Mouse (Mus musculus) forebrain, embryonic 10.5 days (tissue): ENCODE measurements around the gene Slc36a2. TPM values are rescaled to one million over a fixed set of nuclear protein-coding genes. Genes with fewer than 3 reads are reported as not detected.

Experiments
- DNase-seq: peaks from one replicate; pipeline ENCODE4 v3.0.0-alpha.2; 2017; ENCODE audit warnings: low spot score; ENCODE audit errors: extremely low spot score
- H3K27ac ChIP-seq: fragments of 300-500 bp; sonication (generic); 2 replicates; pipeline ENCODE4 v1.5.1; 2016; ENCODE audit warnings: mild to moderate bottlenecking
- H3K27me3 ChIP-seq: fragments of 300-500 bp; sonication (generic); 2 replicates; pipeline ENCODE4 v1.6.1; 2016; ENCODE audit warnings: mild to moderate bottlenecking; ENCODE audit not compliant: poor library complexity, severe bottlenecking
- H3K36me3 ChIP-seq: fragments of 300-500 bp; sonication (generic); replicated peaks from 2 replicates; pipeline ENCODE4 v1.6.1; 2016; ENCODE audit warnings: mild to moderate bottlenecking, moderate library complexity
- H3K4me1 ChIP-seq: fragments of 300-500 bp; sonication (generic); 2 replicates; pipeline ENCODE4 v1.6.1; 2016
- H3K4me3 ChIP-seq: fragments of 300-500 bp; sonication (generic); 2 replicates; pipeline ENCODE4 v1.5.1; 2016; ENCODE audit warnings: mild to moderate bottlenecking, moderate library complexity
- H3K9me3 ChIP-seq: fragments of 300-500 bp; sonication (generic); 2 replicates; pipeline ENCODE4 v1.6.1; 2016; ENCODE audit warnings: mild to moderate bottlenecking, moderate library complexity
- whole genome bisulfite sequencing: fragments of 180-500 bp; shearing (Covaris S2); methylation state at CpG from one replicate; pipeline ENCODE4 v1.1.7; 2016; 5-methylcytosine and 5-hydroxymethylcytosine counted together
- polyA plus RNA-seq: library from polyadenylated mRNA; unstranded; fragments of >200 nt; fragmentation: Nextera tagmentation; extraction: Ambion mirVana; gene quantifications from 2 replicates; pipeline ENCODE4 v1.2.1, GENCODE M21; 2016

The Slc36a2 gene
- polyA plus RNA-seq, 1 experiment from 2014 or later: 0.46 TPM

- Histone ChIP-seq H3K27me3 (no peaks in the 10 kb centered on the region), H3K27ac (no peak overlapping the region), H3K4me1 (no peaks in the 10 kb centered on the region), H3K9me3 (no peaks in the 10 kb centered on the region), H3K4me3 (no peak overlapping the region), H3K36me3 (no peaks in the 10 kb centered on the region)
- 89% methylated on average over 4 of the region's 4 CpGs for WGBS
- no peak for DNase-seq
Measured at GRCm38 (mm10) chr11:55170501-55170900, 14.4 kb downstream of the Slc36a2 start.

GRCm38 (mm10) chr11:55168914-55169313, 16.0 kb downstream of the Slc36a2 start:
- H3K27ac ChIP-seq: no peak overlapping the region
- no peak for DNase-seq
- no peaks in the 10 kb centered on the region for H3K9me3 ChIP-seq
- WGBS: 91% methylated on average over 6 of the region's 6 CpGs
- H3K27me3 ChIP-seq: no peaks in the 10 kb centered on the region
- no peak overlapping the region for H3K4me3 ChIP-seq
- H3K4me1 ChIP-seq: no peaks in the 10 kb centered on the region
- no peaks in the 10 kb centered on the region for H3K36me3 ChIP-seq

DNA sequence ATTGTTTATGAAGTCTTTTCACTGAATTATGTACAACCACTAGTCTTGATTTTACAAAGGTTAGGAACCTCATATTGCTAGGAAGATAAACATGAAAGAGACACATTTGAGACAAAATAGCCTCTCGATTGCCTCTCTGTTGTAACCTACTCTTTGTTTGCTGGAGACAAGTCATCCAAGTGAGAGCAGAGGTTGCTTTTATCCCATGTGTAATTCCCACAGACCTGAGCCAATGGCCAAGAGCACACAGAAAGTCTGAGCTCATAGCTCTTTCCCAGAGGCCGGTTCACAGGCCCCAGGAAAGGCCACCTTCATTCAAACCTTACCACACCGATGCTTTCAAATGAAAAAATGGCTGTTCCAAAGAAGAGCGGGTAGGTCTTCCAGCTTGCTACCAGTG, 16.4 kb downstream of the Slc36a2 start:
- 90% methylated on average over 4 of the region's 4 CpGs for WGBS
- Histone ChIP-seq H3K36me3 (no peaks in the 10 kb centered on the region), H3K4me1 (no peaks in the 10 kb centered on the region), H3K4me3 (no peak overlapping the region), H3K27ac (no peak overlapping the region), H3K27me3 (no peaks in the 10 kb centered on the region), H3K9me3 (no peaks in the 10 kb centered on the region)
- DNase-seq: no peak

- DNase-seq: no peak
- H3K4me3 ChIP-seq: no peak overlapping the region
- H3K9me3 ChIP-seq: no peaks in the 10 kb centered on the region
- 93% methylated on average over 7 of the region's 7 CpGs for WGBS
- H3K27ac ChIP-seq: no peak overlapping the region
- no peaks in the 10 kb centered on the region for H3K27me3 ChIP-seq
- no peaks in the 10 kb centered on the region for H3K4me1 ChIP-seq
- H3K36me3 ChIP-seq: no peaks in the 10 kb centered on the region
Measured at GRCm38 (mm10) chr11:55165748-55166147, 19.1 kb downstream of the Slc36a2 start.

GRCm38 (mm10) chr11:55164723-55165122, 20.2 kb downstream of the Slc36a2 start:
- Histone ChIP-seq H3K36me3 (no peaks in the 10 kb centered on the region), H3K27me3 (no peaks in the 10 kb centered on the region), H3K4me3 (no peak overlapping the region), H3K9me3 (no peaks in the 10 kb centered on the region), H3K27ac (no peak overlapping the region), H3K4me1 (no peaks in the 10 kb centered on the region)
- DNase-seq: no peak
- WGBS: 51% methylated on average over 3 of the region's 3 CpGs

DNA sequence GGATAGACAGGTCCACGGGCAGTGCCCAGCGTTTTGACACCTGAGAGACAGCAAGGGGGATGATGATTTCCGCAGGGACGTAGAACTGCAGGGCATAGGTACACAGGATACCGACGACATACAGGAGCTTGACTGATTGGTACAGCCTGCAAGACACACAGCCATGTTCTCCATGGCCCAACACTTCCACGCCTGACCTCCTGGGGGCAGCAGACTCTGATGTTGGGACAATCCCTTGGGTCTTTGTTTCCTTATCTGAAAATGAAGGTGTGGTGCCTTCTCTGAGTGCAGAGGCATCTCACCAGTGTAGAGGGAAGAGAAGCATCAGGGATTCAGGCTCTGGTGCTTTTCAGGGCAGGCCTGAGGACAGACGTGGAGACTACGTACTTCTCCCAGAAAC, 22.2 kb downstream of the Slc36a2 start:
- no peak overlapping the region for H3K27ac ChIP-seq
- no peaks in the 10 kb centered on the region for H3K4me1 ChIP-seq
- DNase-seq: no peak
- no peaks in the 10 kb centered on the region for H3K9me3 ChIP-seq
- no peak overlapping the region for H3K4me3 ChIP-seq
- no peaks in the 10 kb centered on the region for H3K36me3 ChIP-seq
- no peaks in the 10 kb centered on the region for H3K27me3 ChIP-seq
- WGBS: 50% methylated on average over 9 of the region's 9 CpGs

GRCm38 (mm10) chr11:55158785-55159359, 26.0 kb downstream of the Slc36a2 start:
- no peaks in the 10 kb centered on the region for H3K4me1 ChIP-seq
- 50% methylated on average over 13 of the region's 13 CpGs for WGBS

DNA sequence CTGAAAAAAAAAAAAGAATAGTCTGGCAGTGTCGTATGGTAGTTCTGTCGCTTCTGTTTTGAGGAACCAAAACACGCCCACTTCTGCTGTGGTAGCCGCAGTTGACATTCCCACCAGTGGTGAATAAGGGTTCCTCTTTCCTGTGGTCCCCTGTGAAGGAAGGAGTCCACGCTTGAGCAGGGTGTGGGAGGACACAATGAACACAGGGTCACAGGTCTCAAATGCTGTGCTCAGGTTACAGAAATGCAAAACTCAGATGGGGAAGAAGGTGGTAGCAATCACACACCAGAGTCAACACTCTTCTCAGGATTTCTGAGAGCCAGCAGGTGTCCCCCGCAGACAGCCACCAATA, 29.8 kb downstream of the Slc36a2 start:
- 86% methylated on average over 6 of the region's 6 CpGs for WGBS

More at GRCm38 (mm10) chr11:55158785-55159359, 26.0 kb downstream of the Slc36a2 start:
- Histone ChIP-seq H3K9me3 (no peaks in the 10 kb centered on the region), H3K36me3 (no peaks in the 10 kb centered on the region), H3K27ac (no peak overlapping the region), H3K27me3 (no peaks in the 10 kb centered on the region), H3K4me3 (no peak overlapping the region)
- peak; percentile 61 for DNase-seq

DNA sequence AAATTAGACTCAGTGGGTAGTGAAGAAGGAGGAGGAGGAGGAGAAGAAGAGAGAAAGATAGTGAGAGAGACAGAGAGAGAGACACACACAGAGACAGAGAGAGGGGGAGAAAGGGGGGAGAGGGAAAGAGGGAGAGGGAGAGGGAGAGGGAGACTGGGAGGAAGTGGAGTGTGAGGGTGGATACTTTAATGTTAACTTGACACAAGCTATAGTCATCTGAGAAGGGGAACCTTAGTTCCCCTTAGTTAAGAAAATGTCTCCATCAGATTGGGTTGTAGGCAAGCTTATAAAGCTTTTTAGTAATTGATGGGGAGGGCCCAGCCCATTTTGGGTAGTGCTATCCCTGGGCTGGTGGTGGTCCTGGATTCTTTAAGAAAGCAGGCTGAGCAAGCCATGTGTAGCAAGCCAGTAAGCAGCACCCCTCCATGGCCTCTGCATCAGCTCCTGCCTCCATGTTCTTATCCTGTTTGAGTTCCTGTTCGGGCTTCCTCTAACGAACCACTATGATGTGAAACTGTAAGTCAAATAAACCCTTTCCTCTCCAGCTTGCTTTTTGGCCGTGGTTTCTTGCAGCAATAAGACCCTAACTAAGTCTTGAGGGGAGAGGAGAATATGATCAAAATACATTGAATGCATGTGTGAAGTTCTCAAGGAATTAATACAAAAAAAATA, 30.3 kb downstream of the Slc36a2 start:
- Histone ChIP-seq H3K9me3 (no peaks in the 10 kb centered on the region), H3K27ac (no peak overlapping the region), H3K4me1 (no peaks in the 10 kb centered on the region), H3K27me3 (no peaks in the 10 kb centered on the region), H3K36me3 (no peaks in the 10 kb centered on the region), H3K4me3 (no peak overlapping the region)
- no peak for DNase-seq
- 77% methylated on average over 3 of the region's 3 CpGs for WGBS

More for the DNA sequence above, 29.8 kb downstream of the Slc36a2 start:
- DNase-seq: no peak
- Histone ChIP-seq H3K27ac (no peak overlapping the region), H3K9me3 (no peaks in the 10 kb centered on the region), H3K4me1 (no peaks in the 10 kb centered on the region), H3K27me3 (no peaks in the 10 kb centered on the region), H3K4me3 (no peak overlapping the region), H3K36me3 (no peaks in the 10 kb centered on the region)

GRCm38 (mm10) chr11:55151608-55152007, 33.3 kb downstream of the Slc36a2 start, which contains the start of gene Slc36a3:
Slc36a3 (minus strand) TSS chr11:55151708.
- Histone ChIP-seq H3K9me3 (no peaks in the 10 kb centered on the region), H3K36me3 (no peaks in the 10 kb centered on the region), H3K4me3 (no peak within 1 kb of the TSS), H3K27me3 (no peaks in the 10 kb centered on the region), H3K27ac (no peak within 1 kb of the TSS), H3K4me1 (peaks cover 7% of the 10 kb centered on the region; the same call in 1 of the 2 replicates)
- WGBS: 83% methylated on average over 3 of the region's 3 CpGs
- DNase-seq: no peak

- H3K36me3 ChIP-seq: no peaks in the 10 kb centered on the region
- no peak overlapping the region for H3K4me3 ChIP-seq
- WGBS: 84% methylated on average over 4 of the region's 4 CpGs
- H3K4me1 ChIP-seq: peaks cover 7% of the 10 kb centered on the region; the same call in 1 of the 2 replicates
- no peak for DNase-seq
- H3K27me3 ChIP-seq: no peaks in the 10 kb centered on the region
- no peak overlapping the region for H3K27ac ChIP-seq
- no peaks in the 10 kb centered on the region for H3K9me3 ChIP-seq
Measured at GRCm38 (mm10) chr11:55148461-55148860, 36.4 kb downstream of the Slc36a2 start.

DNA sequence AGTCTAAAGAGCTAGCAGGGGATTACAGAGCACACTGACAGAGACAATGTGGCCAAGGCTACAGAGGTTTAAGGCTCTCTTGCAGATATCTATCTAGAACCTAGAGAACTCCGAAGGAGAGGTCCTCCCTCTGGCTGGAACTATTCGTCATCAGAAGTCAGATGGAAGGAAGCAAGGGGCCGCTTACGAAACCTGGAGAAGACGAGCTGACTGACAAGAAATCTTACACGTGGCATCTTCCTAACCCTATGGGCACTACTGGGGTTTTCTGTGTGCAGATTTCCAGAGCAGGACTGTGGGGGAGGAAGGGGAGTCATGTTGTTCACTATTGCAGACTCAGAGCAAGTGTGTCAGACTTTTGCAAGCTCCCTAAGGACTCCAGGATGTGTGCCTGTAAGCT, 37.5 kb downstream of the Slc36a2 start:
- H3K36me3 ChIP-seq: no peaks in the 10 kb centered on the region
- 66% methylated on average over 6 of the region's 6 CpGs for WGBS
- DNase-seq: no peak
- H3K4me1 ChIP-seq: peaks cover 7% of the 10 kb centered on the region; the same call in 1 of the 2 replicates
- H3K27ac ChIP-seq: no peak overlapping the region
- no peaks in the 10 kb centered on the region for H3K27me3 ChIP-seq
- no peak overlapping the region for H3K4me3 ChIP-seq
- H3K9me3 ChIP-seq: no peaks in the 10 kb centered on the region

DNA sequence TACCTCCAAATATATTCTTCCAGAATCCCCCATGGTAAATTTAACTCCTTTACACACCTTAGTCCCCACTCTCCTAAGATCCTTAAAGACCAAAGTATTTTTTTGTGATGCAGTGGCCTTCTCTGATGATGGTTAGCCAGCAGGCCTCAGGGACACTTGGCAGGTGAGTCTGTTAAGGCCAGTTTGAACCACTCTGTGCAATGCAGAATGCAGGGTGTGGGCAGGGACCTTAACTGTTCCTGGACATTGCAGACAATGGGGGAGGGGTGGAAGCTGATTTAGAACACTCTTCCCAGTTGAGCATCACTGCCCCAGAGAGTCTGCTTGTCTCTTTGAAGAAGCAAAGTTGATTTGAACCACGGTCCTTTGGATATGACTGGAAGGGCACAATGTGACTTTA, 38.0 kb downstream of the Slc36a2 start:
- H3K4me3 ChIP-seq: no peak overlapping the region
- no peak overlapping the region for H3K27ac ChIP-seq
- no peaks in the 10 kb centered on the region for H3K36me3 ChIP-seq
- no peaks in the 10 kb centered on the region for H3K27me3 ChIP-seq
- no peaks in the 10 kb centered on the region for H3K9me3 ChIP-seq
- no peak for DNase-seq
- WGBS: 48% methylated on average over 1 of the region's 1 CpGs
- peaks cover 7% of the 10 kb centered on the region; the same call in 1 of the 2 replicates for H3K4me1 ChIP-seq
